Mouse (Mus musculus): ENCODE measurements around the gene R3hdm1. TPM values are rescaled to one million over a fixed set of nuclear protein-coding genes. Genes with fewer than 3 reads are reported as not detected.

The R3hdm1 gene
- total RNA-seq, 2 experiments from 2014 or later = 26.4 to 110 TPM

GRCm38 (mm10) chr1:128282924-128283323 lies 179.8 kb downstream of the R3hdm1 start:
- no peak for ATAC-seq (ENCODE audit: poor library complexity, severe bottlenecking)

GRCm38 (mm10) chr1:128284157-128284690 lies 181.1 kb downstream of the R3hdm1 start:
- no peak for ATAC-seq (ENCODE audit: poor library complexity, severe bottlenecking)

- ATAC-seq (ENCODE audit: poor library complexity, severe bottlenecking) = no peak
These were observed 182.0 kb downstream of the R3hdm1 start for GRCm38 (mm10) chr1:128285136-128285535.

Other genes starting within 250 kb of the R3hdm1 start
- 0.09 and 0.25 TPM in 2 replicates for gene Map3k19, start 248.3 kb upstream of the R3hdm1 start, total RNA-seq (2015)
- gene Map3k19, start 248.3 kb upstream of the R3hdm1 start, total RNA-seq (2017) = 0.29 and 1.1 TPM in 2 replicates
- 11.7 and 12.1 TPM in 2 replicates for gene Rab3gap1, start 234.5 kb upstream of the R3hdm1 start, total RNA-seq (2015)
- gene Rab3gap1, start 234.5 kb upstream of the R3hdm1 start, total RNA-seq (2017) = 29.4 and 35.5 TPM in 2 replicates
- 3.7 and 9.0 TPM in 2 replicates for gene Zranb3, start 254 bp upstream of the R3hdm1 start, total RNA-seq (2015)
- gene Zranb3, start 254 bp upstream of the R3hdm1 start, total RNA-seq (2017) = 6.4 TPM in 2 replicates
- 41.6 and 45.3 TPM in 2 replicates for gene Ubxn4, start 140.7 kb downstream of the R3hdm1 start, total RNA-seq (2015)
- gene Ubxn4, start 140.7 kb downstream of the R3hdm1 start, total RNA-seq (2017) = 92.8 and 130 TPM in 2 replicates
- 0.57 and 0.80 TPM in 2 replicates for gene Lct, start 225.0 kb downstream of the R3hdm1 start, total RNA-seq (2015)
- gene Lct, start 225.0 kb downstream of the R3hdm1 start, total RNA-seq (2017) = 0.59 and 0.77 TPM in 2 replicates

All from megakaryocyte, adult 5-6 weeks (primary cell).